Mouse (Mus musculus) gastrocnemius, postnatal 25 days (tissue): ENCODE results near the gene Mycl. TPM values are rescaled to one million over a fixed set of nuclear protein-coding genes. Genes with fewer than 3 reads are reported as not detected.
"Not testable (repeated sequence)": the region's sequence is repeated elsewhere in the genome, so short reads cannot be mapped to it uniquely, and the experiment has no call there.

ENCODE experiments used
- DNase-seq: peaks from one replicate; pipeline ENCODE4 v3.0.0; 2022
- total RNA-seq, 2 experiments: library from RNA; stranded (reverse); gene quantifications; 1 replicate in 1 of 2; 2 replicates in 1 of 2; pipeline ENCODE4 v1.2.3; 2021

The Mycl gene
- total RNA-seq, 2 experiments from 2014 or later, result 0.46 to 0.62 TPM

GRCm38 (mm10) chr4:122981238-122981637 is 14.2 kb upstream of the Mycl start:
- no peak for DNase-seq

GRCm38 (mm10) chr4:122981930-122982329 is 13.5 kb upstream of the Mycl start:
- no peak for DNase-seq

DNA sequence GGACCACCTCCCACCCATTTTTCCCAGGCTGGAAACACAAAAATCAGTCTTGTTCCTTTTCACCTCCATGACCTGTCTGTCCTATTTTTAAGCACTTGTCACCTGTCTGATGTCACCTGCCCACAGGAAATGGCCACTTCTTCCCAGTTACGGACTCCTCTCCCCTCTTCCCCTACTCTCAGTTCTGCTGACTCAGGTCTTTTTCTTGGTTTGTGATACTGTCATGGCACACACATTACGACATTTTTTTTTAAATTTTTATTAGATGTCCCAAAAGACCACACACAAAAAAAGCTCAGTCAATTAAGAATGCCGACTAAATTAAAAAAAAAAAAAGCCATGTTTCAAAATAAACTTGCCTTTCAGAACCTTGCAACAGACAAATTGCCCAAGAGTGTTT is 12.9 kb upstream of the Mycl start:
- no peak for DNase-seq

GRCm38 (mm10) chr4:122983486-122984261 is 11.8 kb upstream of the Mycl start:
- no peak for DNase-seq

GRCm38 (mm10) chr4:122985110-122985509 is 10.3 kb upstream of the Mycl start:
- DNase-seq, result no peak

- no peak for DNase-seq
Measured at GRCm38 (mm10) chr4:122987421-122987820, 8.0 kb upstream of the Mycl start.

GRCm38 (mm10) chr4:122988004-122988403 is 7.4 kb upstream of the Mycl start:
- not testable (repeated sequence) for DNase-seq

DNA sequence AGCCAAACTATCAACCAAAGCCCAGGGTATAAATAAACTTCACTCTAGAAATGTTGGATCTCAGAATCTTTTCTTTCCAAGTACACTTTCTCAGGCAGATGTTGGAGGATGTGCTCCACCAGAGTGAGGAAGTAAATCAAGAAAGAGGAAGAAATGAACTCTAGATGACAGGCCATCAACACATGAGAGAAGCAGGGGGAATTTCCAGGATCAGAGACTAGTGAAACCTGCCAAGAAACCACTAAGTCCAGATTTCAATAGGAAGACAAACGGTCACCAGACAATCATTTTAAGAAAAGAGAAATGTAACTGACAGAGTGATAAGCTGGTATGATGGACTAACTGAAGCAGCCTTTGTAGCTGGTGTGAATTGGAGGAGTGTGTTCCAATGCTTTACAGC is 4.3 kb upstream of the Mycl start:
- DNase-seq, result no peak

DNA sequence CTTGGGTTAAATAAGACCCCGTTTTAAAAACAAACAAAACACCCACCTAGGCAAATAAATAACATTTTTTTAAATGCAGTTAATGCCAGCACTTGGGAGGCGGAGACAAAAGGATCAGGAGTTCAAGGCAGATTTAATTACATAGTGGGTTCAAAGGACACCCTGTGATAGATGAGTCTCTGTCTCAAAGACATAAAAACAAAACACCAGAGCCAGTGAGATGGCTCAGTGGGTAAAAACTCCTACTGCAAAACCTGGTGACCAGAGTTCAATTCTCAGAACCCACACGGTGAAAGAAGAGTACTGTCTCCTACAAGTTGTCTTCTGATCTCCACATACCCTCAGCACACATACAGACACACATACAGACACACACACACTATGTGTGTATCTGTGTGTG is 3.2 kb upstream of the Mycl start:
- no peak for DNase-seq

DNA sequence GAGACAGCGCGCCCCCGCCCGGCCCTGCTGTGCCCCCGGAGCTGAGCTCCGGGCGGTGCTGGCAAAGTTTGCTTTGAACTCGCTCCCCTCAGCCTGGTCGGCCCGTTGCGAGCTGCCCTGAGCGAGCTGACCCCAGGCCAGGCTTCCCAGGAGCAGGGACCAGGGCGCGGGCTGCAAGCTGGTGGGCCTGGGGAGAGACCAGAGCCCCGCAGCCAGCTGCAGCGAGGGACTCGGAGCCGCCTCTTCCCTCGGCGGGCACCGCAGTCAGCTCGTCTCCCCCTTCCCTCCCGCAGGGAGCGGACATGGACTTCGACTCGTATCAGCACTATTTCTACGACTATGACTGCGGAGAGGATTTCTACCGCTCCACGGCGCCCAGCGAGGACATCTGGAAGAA is 767 bp downstream of the Mycl start:
- DNase-seq, result no peak

- no peak for DNase-seq
Measured at GRCm38 (mm10) chr4:122996618-122997381, 1.3 kb downstream of the Mycl start.

GRCm38 (mm10) chr4:122998537-122999262 is 3.2 kb downstream of the Mycl start:
- no peak for DNase-seq

GRCm38 (mm10) chr4:122999263-122999691 is 3.8 kb downstream of the Mycl start:
- no peak for DNase-seq

- DNase-seq, result no peak
Measured at GRCm38 (mm10) chr4:123000130-123000529, 4.7 kb downstream of the Mycl start.

DNA sequence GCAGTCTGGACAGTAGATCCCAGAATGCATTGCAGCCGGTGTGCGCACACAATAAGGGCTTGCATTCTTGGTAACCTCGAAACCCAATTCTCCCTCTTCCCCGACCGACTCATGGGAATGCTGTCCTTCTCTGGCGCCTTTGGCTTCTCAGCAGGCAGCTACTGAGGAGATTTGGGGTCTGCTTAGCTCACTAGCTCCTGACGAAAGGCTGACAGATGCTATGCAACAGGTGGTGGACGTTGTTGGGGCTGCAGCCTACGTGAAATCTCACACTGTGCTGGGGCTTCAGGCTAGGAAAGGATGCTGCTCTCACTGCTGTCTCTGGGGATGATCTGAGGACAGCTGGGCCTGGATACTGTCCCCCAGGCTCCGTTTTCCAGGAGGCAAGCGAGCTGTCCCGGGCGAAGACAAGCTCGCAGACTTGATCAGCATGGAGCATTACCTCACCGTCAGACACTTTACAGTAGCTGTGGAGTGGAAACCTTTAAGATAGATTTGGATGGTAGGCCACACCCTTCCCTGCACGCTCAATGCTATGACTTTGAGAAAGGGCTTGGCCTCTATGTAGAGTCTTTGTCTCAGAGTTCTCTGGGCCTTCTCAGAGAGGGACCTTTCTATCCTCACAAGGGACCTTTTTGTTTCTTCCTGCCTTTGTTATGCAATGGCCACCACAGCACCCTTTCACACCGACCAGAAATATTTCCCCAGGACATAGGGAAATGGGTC is 5.3 kb downstream of the Mycl start:
- no peak for DNase-seq

- DNase-seq, result no peak
Measured at GRCm38 (mm10) chr4:123005054-123005966, 9.9 kb downstream of the Mycl start.

DNA sequence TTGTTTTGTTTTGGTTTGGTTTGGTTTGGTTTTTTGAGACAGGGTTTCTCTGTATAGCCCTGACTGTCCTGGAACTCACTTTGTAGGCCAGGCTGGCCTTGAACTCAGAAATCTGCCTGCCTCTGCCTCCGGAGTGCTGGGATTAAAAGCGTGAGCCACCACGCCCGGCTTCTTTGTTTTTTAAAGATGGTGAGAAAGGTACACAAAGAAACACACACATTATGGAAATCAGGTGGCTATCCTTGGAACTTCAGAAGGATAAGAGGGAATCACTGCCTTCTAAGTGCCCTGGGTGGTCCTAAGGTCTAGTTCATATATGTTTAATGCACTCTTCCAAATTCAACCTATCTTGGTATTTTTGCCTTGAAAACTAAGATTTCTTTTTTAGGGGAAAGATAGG is 17.0 kb downstream of the Mycl start:
- DNase-seq, result not testable (repeated sequence)

DNA sequence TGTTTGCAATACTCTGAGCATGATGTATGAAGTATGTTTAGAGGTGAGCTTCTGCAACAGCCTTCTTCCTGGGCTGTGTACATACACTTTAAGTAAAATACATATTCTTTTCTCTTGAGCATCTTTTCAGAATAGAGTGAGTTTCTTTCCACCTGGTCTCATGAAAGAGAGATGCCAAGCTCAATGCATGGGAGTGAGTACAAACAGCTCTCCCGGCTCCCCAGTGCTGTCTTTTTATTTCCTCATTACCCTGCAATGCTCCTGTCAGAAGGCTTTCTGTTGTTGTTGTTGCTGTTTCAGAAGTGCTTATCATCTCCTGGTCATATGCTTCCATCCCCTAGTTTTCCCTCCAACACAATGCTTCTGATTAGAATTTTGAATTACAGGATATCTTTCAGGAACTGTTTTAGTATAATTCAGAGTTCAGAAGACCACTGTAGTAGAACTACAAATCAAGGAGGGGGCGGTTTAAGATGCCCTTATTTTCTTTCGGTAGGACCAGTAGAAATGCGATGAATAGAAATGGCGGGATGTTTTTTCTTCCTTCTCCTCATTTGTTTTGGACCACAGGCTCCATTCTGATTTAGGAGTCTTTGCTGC is 18.0 kb downstream of the Mycl start:
- DNase-seq, result no peak

DNA sequence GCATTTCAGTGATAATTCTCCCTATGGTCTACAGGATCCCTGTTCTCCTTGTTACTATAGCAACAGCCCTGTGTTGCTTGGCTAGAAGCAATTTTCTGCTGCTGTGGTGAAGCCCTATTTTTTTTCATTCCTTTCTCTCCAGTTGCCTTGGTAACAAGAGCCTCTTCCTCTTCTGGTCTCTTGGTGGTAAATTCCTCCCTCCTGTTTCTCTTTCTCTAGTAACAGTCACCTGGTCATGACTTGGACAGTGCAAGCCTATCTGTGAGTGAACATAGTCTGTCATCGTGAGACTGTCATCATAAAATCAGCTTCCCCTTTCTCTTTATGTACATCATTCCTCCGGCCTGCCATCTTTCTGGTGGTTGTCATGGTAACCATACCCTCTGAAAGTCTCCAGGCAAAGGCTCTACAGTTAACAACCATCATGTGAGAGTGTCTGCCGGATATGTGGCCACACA is 18.5 kb downstream of the Mycl start:
- DNase-seq, result no peak

DNA sequence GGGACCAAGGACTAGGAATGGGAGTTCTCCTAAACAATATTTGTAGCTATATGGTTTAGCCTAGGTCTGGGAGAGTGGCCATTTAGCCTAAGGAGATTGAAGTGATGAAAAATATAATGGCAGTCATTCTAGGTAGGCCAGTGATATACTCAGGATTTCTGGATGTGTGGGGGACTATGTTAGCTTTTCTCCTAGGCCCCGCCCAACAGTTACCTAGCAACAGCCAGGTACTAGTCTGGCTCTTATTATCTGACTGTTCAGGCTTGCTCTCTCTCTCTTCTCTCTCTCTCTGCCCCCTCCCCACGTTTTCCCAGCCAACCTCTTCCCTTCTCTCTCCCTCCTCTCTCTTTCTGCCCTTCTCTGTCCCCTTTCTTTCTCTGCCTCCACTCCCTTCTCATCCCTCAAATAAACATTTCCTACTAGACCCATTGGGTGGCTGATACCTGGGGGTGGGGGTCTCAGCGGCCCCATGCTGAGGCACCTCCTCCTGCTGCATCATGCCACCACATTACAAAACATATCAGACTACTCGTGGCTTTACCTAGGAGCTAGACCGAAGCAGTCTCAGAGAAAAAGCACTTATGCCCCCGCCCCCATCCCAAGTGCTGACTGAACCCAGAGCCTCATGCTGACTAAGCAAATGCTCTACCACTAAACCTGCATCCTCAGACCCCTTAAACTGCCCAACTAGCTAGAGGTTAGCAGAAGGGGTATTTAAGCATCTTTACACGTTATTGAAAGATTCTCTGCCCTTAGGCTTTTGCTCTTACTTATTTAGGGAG is 19.2 kb downstream of the Mycl start:
- DNase-seq, result no peak
